Mouse (Mus musculus): ENCODE measurements at regions not wholly inside any gene's neighbourhood (a gene's known extent, or its start where the extent isn't known, plus 50 kb on each side); places are given as distances from the start of the nearest gene placed in this dataset.
"Not testable (repeated sequence)": the region's sequence is repeated elsewhere in the genome, so short reads cannot be mapped to it uniquely, and the experiment has no call there.

DNA sequence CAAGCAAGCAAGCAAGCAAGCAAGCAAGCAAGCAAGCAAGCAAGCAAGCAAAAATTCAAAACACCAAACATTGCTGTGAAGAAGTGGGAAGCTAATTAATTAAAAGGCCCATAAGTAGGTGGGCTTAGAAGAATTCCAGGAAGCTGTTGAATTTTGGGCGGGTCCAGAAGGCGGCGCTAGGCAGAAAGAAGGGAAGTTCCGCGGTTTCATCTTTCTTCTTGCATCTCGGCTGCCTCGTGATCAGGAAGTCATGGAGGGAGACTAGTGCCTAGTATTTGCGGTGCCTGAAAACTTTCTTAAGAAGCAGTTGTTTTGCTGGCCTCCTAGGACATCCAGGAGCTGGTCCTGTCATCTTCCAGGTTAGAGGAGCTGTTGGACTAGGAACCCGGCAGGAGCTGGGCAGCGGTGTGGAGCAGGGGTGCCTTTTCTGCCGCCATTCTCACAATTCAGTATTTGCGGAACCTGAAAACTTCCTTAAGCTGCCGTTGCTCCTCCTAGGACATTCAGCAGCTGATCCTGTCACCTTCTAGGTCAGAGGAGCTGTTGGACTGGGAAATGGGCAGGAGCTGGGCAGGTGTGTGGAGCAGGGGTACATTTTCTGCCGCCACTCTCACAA lies 87.2 kb upstream of the Zfp986 start:
- not testable (repeated sequence) for TF ChIP-seq CTCF, EP300 (IDR thresholded peaks at IDR 0.05; ENCODE audit: low read depth)
